In the genomic region with DNA sequence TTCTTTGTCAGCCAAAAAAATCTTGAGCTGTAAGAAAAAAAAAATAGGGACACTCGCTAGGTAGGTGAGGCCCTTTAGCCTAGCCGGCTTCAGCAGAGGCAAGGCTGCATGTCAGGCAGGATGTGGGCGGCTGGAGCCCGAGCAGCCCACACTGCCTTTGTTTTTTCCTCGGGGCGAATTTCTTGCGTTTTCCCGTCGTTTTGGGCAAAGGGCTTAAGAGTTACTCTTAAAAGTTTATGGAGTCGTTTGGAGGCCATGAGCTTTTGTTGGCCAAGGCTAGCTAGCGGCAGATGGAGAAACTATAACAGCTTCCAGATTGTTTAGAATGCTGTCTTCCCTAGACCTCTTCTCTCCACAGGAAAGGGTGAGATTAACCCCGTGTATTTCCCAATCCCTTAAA, we compare ENCODE assay signal across 7 mouse cellular contexts. TPM values are rescaled to one million over a fixed set of nuclear protein-coding genes. Genes with fewer than 3 reads are reported as not detected.
DNase-seq lines count a peak whose midpoint lies in the region; ATAC-seq and TF ChIP-seq lines count a peak whose summit lies in the region.

No protein-coding gene starts in this region.

- no peaks in the 10 kb centered on the region for H3K27me3 ChIP-seq in megakaryocyte, embryonic 14.5 days (replicated peaks)
- no peaks in the 10 kb centered on the region for H3K27me3 ChIP-seq in embryonic facial prominence, embryonic 11.5 days (ENCODE audit: control insufficient read depth, insufficient read depth, low read length)
- H3K27me3 ChIP-seq in intestine, embryonic 14.5 days (replicated peaks; ENCODE audit: control insufficient read depth, insufficient read depth, low read length), result no peaks in the 10 kb centered on the region
- no peaks in the 10 kb centered on the region for H3K27me3 ChIP-seq in myocyte (ENCODE audit: control insufficient read depth, insufficient read depth, insufficient read length)

- H3ac ChIP-seq in myocyte (ENCODE audit: control insufficient read depth, insufficient read length), result peak overlapping the region; percentile 27

- H3K4me2 ChIP-seq in embryonic facial prominence, embryonic 11.5 days (ENCODE audit: low read depth, low read length), result peak overlapping the region; percentile 82
- H3K4me2 ChIP-seq in intestine, embryonic 14.5 days (ENCODE audit: low read length), result peak overlapping the region; percentile 60
- peak overlapping the region; percentile 80 for H3K4me2 ChIP-seq in myocyte (ENCODE audit: low read depth)

- WGBS in embryonic facial prominence, embryonic 11.5 days, result 2% methylated on average over 12 of the region's 12 CpGs
- WGBS in intestine, embryonic 14.5 days, result 2% methylated on average over 12 of the region's 12 CpGs

- peak; percentile 54 for DNase-seq in embryonic facial prominence, embryonic 11.5 days (ENCODE audit: low spot score)
- DNase-seq in intestine, embryonic 14.5 days (ENCODE audit: low spot score), result peak; percentile 59
- no peak for DNase-seq in left cerebral cortex, adult 9 months (ENCODE audit: low spot score in 2 of 2)
- DNase-seq in ovary, postnatal 10 days (ENCODE audit: low spot score), result no peak

- H3K27ac ChIP-seq in embryonic facial prominence, embryonic 11.5 days (replicated peaks; ENCODE audit: low read depth, low read length), result no peak overlapping the region; the same call in 1 of the 2 replicates
- H3K27ac ChIP-seq in intestine, embryonic 14.5 days (ENCODE audit: low read depth), result peak overlapping the region; percentile 75

- H3K9me3 ChIP-seq in megakaryocyte, embryonic 14.5 days, result no peaks in the 10 kb centered on the region
- no peaks in the 10 kb centered on the region for H3K9me3 ChIP-seq in embryonic facial prominence, embryonic 11.5 days (replicated peaks; ENCODE audit: control insufficient read depth, low read length)
- H3K9me3 ChIP-seq in intestine, embryonic 14.5 days (ENCODE audit: control insufficient read depth, low read length), result no peaks in the 10 kb centered on the region

- peak overlapping the region; percentile 97 for H3K4me3 ChIP-seq in megakaryocyte, embryonic 14.5 days (replicated peaks)
- peak overlapping the region; percentile 64 for H3K4me3 ChIP-seq in embryonic facial prominence, embryonic 11.5 days (ENCODE audit: low read depth, low read length)
- peak overlapping the region; percentile 66 for H3K4me3 ChIP-seq in intestine, embryonic 14.5 days (ENCODE audit: low read depth, low read length)
- H3K4me3 ChIP-seq in myocyte, result peak overlapping the region; percentile 32

- no peak for TF ChIP-seq POLR2A in myocyte (IDR thresholded peaks at IDR 0.05; ENCODE audit: insufficient read length, low read depth)

- H3K4me1 ChIP-seq in megakaryocyte, embryonic 14.5 days, result peaks cover 21% of the 10 kb centered on the region
- H3K4me1 ChIP-seq in embryonic facial prominence, embryonic 11.5 days (ENCODE audit: control insufficient read depth, insufficient read depth, low read length), result peaks cover 2% of the 10 kb centered on the region; the same call in 1 of the 2 replicates
- H3K4me1 ChIP-seq in intestine, embryonic 14.5 days (replicated peaks; ENCODE audit: control insufficient read depth, insufficient read depth, low read length), result peaks cover 5% of the 10 kb centered on the region

- no peaks in the 10 kb centered on the region for H3K79me2 ChIP-seq in myocyte (ENCODE audit: control insufficient read depth, insufficient read depth)

- peak overlapping the region; percentile 74 for H3K9ac ChIP-seq in embryonic facial prominence, embryonic 11.5 days (replicated peaks; ENCODE audit: low read length)
- H3K9ac ChIP-seq in intestine, embryonic 14.5 days (ENCODE audit: low read length), result peak overlapping the region; percentile 65

- peaks cover 55% of the 10 kb centered on the region for H3K36me3 ChIP-seq in megakaryocyte, embryonic 14.5 days (replicated peaks; ENCODE audit: low read length)
- H3K36me3 ChIP-seq in embryonic facial prominence, embryonic 11.5 days (replicated peaks; ENCODE audit: control insufficient read depth, insufficient read depth, low read depth, low read length), result no peaks in the 10 kb centered on the region; the same call in 1 of the 2 replicates
- peaks cover 37% of the 10 kb centered on the region for H3K36me3 ChIP-seq in intestine, embryonic 14.5 days (ENCODE audit: control insufficient read depth, insufficient read depth, low read length)
- peaks cover 20% of the 10 kb centered on the region for H3K36me3 ChIP-seq in myocyte (ENCODE audit: control insufficient read depth, insufficient read depth)

- ATAC-seq in megakaryocyte, adult 5-6 weeks (ENCODE audit: poor library complexity, severe bottlenecking), result no peak
- no peak for ATAC-seq in embryonic facial prominence, embryonic 11.5 days (replicated peaks; ENCODE audit: insufficient number of reproducible peaks, low FRiP score, low TSS enrichment, low read depth)
- ATAC-seq in intestine, embryonic 14.5 days (replicated peaks; ENCODE audit: low FRiP score, low TSS enrichment, low read depth), result peak; percentile 52; the same call in 1 of the 2 replicates

TF ChIP-seq in myocyte, 11 proteins besides CTCF, POLR2A, EP300 and RAD21:
- TF ChIP-seq SRF (IDR thresholded peaks at IDR 0.05; ENCODE audit: control insufficient read depth, insufficient read length, low read depth) (no peak), USF1 (IDR thresholded peaks at IDR 0.05; ENCODE audit: low read depth) (no peak), E2F4 (IDR thresholded peaks at IDR 0.05; ENCODE audit: insufficient read depth) (no peak), MYOD1 (IDR thresholded peaks at IDR 0.05; ENCODE audit: control insufficient read depth in 1 of 3, insufficient read length in 2 of 3, low read depth in 2 of 3) (no peak), TCF3 (IDR thresholded peaks at IDR 0.05; ENCODE audit: insufficient read length, low read depth) (no peak), MYOG (IDR thresholded peaks at IDR 0.05; ENCODE audit: control insufficient read depth in 1 of 3, insufficient read depth in 1 of 3, insufficient read length in 2 of 3, low read depth in 2 of 3) (no peak), POLR2AphosphoS2 (IDR thresholded peaks at IDR 0.05; ENCODE audit: insufficient read length, low read depth) (no peak), REST (IDR thresholded peaks at IDR 0.05; ENCODE audit: insufficient read depth, insufficient read length) (no peak), CEBPB (IDR thresholded peaks at IDR 0.05; ENCODE audit: insufficient read depth, poor library complexity, severe bottlenecking) (no peak), MAX (IDR thresholded peaks at IDR 0.05; ENCODE audit: low read depth) (no peak), TCF12 (IDR thresholded peaks at IDR 0.05; ENCODE audit: insufficient read depth, poor library complexity, severe bottlenecking) (no peak)

RNA-seq across cellular contexts. Expression of a gene that starts 0.7 kb away (rescaled TPM):
- polyA plus RNA-seq in megakaryocyte, embryonic 14.5 days (2012; ENCODE audit: insufficient read depth, low replicate concordance), result 27.8 and 42.4 TPM in 2 replicates
- total RNA-seq in megakaryocyte, adult 5-6 weeks (2015), result 43.4 and 52.6 TPM in 2 replicates
- total RNA-seq in megakaryocyte, adult 5-6 weeks (2017), result 13.5 and 20.9 TPM in 2 replicates
- polyA plus RNA-seq in embryonic facial prominence, embryonic 11.5 days (2014; fragmentation: Nextera tagmentation; extraction: Ambion mirVana), result 80.1 and 82.1 TPM in 2 replicates
- polyA plus RNA-seq in intestine, embryonic 14.5 days (2014; fragmentation: Nextera tagmentation; extraction: Ambion mirVana), result 79.6 and 81.9 TPM in 2 replicates
- polyA plus RNA-seq in myocyte (2012; fragmentation: generic; extraction: Trizol), result 14.5 TPM

RNA-seq across cellular contexts. Expression of a gene that starts 33.1 kb away (rescaled TPM):
- 0.86 and 4.0 TPM in 2 replicates for polyA plus RNA-seq in megakaryocyte, embryonic 14.5 days (2012; ENCODE audit: insufficient read depth, low replicate concordance)
- total RNA-seq in megakaryocyte, adult 5-6 weeks (2015), result 22.2 and 23.1 TPM in 2 replicates
- total RNA-seq in megakaryocyte, adult 5-6 weeks (2017), result 28.4 and 34.5 TPM in 2 replicates
- 63.8 and 68.0 TPM in 2 replicates for polyA plus RNA-seq in embryonic facial prominence, embryonic 11.5 days (2014; fragmentation: Nextera tagmentation; extraction: Ambion mirVana)
- polyA plus RNA-seq in intestine, embryonic 14.5 days (2014; fragmentation: Nextera tagmentation; extraction: Ambion mirVana), result 54.9 and 59.7 TPM in 2 replicates
- 42.1 TPM for polyA plus RNA-seq in myocyte (2012; fragmentation: generic; extraction: Trizol)

RNA-seq across cellular contexts. Expression of a gene that starts 52.3 kb away (rescaled TPM):
- polyA plus RNA-seq in megakaryocyte, embryonic 14.5 days (2012; ENCODE audit: insufficient read depth, low replicate concordance), result not detected in 2 replicates
- not detected in 2 replicates for total RNA-seq in megakaryocyte, adult 5-6 weeks (2015)
- not detected in 2 replicates for total RNA-seq in megakaryocyte, adult 5-6 weeks (2017)
- 0.52 and 1.6 TPM in 2 replicates for polyA plus RNA-seq in embryonic facial prominence, embryonic 11.5 days (2014; fragmentation: Nextera tagmentation; extraction: Ambion mirVana)
- 0.75 and 1.0 TPM in 2 replicates for polyA plus RNA-seq in intestine, embryonic 14.5 days (2014; fragmentation: Nextera tagmentation; extraction: Ambion mirVana)
- polyA plus RNA-seq in myocyte (2012; fragmentation: generic; extraction: Trizol), result not detected

Comparison
In these comparisons a context has a peak if more than half of its experiments do, and no peak if none do; other contexts are left out.
1. H3K4me3 ChIP-seq: peak in every context shown above with its lines; median percentile 97 in megakaryocyte, embryonic 14.5 days; 66 in intestine, embryonic 14.5 days; 64 in embryonic facial prominence, embryonic 11.5 days; 32 in myocyte.
2. DNase-seq: peak in embryonic facial prominence, embryonic 11.5 days (single experiment) and intestine, embryonic 14.5 days (single experiment); none in left cerebral cortex, adult 9 months (0 of 2) and ovary, postnatal 10 days (single experiment).
3. Peak in every context shown above with its lines, with median percentiles within 50 percentile points of each other: H3K4me2 ChIP-seq.